Mouse (Mus musculus): ENCODE data around the gene Dnm3.

DNA sequence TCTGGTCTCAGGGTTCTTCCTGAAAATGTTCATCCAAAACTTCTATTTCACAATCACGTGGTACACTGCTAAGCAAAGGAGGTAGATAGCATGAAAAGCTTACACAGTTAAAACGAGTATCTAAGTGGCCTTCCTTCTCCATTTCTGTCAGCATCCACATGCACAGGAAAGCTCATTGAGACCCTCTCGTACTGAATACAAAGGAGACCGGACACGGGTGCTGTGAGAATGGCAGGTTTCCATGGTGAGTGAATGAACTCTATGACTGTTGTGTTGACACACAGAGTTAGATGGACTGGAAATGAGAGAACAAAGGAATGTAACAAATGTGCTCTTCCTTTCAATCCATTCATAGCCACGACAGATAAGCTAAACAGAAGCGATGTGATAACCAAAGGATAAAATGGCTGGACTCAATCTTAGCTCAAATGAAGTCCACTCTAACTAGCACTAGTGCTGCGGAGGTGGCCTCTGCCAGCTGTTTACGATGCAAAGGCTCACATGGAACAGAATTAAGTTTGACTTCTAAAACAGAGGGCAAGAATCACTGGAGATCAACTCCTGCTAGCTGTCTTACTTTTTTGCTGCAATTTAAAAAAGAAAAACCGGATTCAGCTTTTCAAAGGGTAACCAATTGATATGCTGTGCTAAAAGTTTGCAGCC is 268.2 kb downstream of the Dnm3 start:
- TF ChIP-seq SMC3 (IDR thresholded peaks at IDR 0.05; ENCODE audit: low read depth, low read length), result no peak
- TF ChIP-seq POLR2A (IDR thresholded peaks at IDR 0.05; ENCODE audit: control insufficient read depth in 1 of 2, insufficient read depth in 1 of 2, low read depth in 1 of 2, low read length in 2 of 2, poor library complexity in 1 of 2), result no peak
- TF ChIP-seq ZNF384 (IDR thresholded peaks at IDR 0.05; ENCODE audit: low read depth, low read length), result no peak
